Mouse (Mus musculus): ENCODE results near the gene Teddm1a.

The Teddm1a gene

GRCm38 (mm10) chr1:153905884-153906283 is 14.3 kb downstream of the Teddm1a start:
- DNase-seq: no peak

- DNase-seq: no peak
Measured at GRCm38 (mm10) chr1:153908208-153908607, 16.7 kb downstream of the Teddm1a start.

- DNase-seq: no peak
Measured at GRCm38 (mm10) chr1:153908741-153909140, 17.2 kb downstream of the Teddm1a start.

GRCm38 (mm10) chr1:153909213-153909962 is 17.8 kb downstream of the Teddm1a start:
- DNase-seq: no peak

- DNase-seq: peak; percentile 37
Measured at GRCm38 (mm10) chr1:153909963-153910291, 18.4 kb downstream of the Teddm1a start.

GRCm38 (mm10) chr1:153910423-153910822 is 18.9 kb downstream of the Teddm1a start:
- DNase-seq: peak; percentile 37

GRCm38 (mm10) chr1:153911276-153911795 is 19.8 kb downstream of the Teddm1a start:
- DNase-seq: peak; percentile 29

GRCm38 (mm10) chr1:153913869-153914268 is 22.3 kb downstream of the Teddm1a start:
- no peak for DNase-seq

GRCm38 (mm10) chr1:153918521-153919206 is 27.1 kb downstream of the Teddm1a start:
- peak; percentile 42 for DNase-seq

GRCm38 (mm10) chr1:153921642-153922041 is 30.1 kb downstream of the Teddm1a start:
- no peak for DNase-seq

- DNase-seq: no peak
Measured at GRCm38 (mm10) chr1:153922571-153923021, 31.1 kb downstream of the Teddm1a start.

GRCm38 (mm10) chr1:153924395-153925385 is 33.1 kb downstream of the Teddm1a start:
- DNase-seq: no peak

GRCm38 (mm10) chr1:153930431-153930830 is 38.9 kb downstream of the Teddm1a start:
- no peak for DNase-seq

- DNase-seq: no peak
Measured at GRCm38 (mm10) chr1:153933772-153934171, 42.2 kb downstream of the Teddm1a start.

- DNase-seq: no peak
Measured at GRCm38 (mm10) chr1:153935844-153936380, 44.4 kb downstream of the Teddm1a start.

GRCm38 (mm10) chr1:153937025-153937424 is 45.5 kb downstream of the Teddm1a start:
- DNase-seq: no peak

GRCm38 (mm10) chr1:153940986-153941385 is 49.4 kb downstream of the Teddm1a start:
- DNase-seq: no peak
